Mouse (Mus musculus): ENCODE data around the gene Mcm8. TPM values are rescaled to one million over a fixed set of nuclear protein-coding genes. Genes with fewer than 3 reads are reported as not detected.

Mcm8 gene
- polyA plus RNA-seq (2012; rRNA removed), result 8.7 and 9.6 TPM in 2 replicates
- polyA plus RNA-seq (2014; fragmentation: Nextera tagmentation; extraction: Ambion mirVana), result 9.1 and 13.8 TPM in 2 replicates

GRCm38 (mm10) chr2:132815608-132816314 lies at the start of gene Mcm8, which contains the start of gene Trmt6:
Gene Mcm8, plus strand, starts transcription at chr2:132816141.
Gene Trmt6, minus strand, starts transcription at chr2:132816055.
- no peaks in the 10 kb centered on the region for H3K27me3 ChIP-seq (ENCODE audit: control insufficient read depth, insufficient read depth, low read length)
- H3K4me2 ChIP-seq (replicated peaks; ENCODE audit: low read depth, low read length, severe bottlenecking), result peak within 1 kb of the TSS; percentile 80
- peak; percentile 100 for ATAC-seq (ENCODE audit: low FRiP score, low read depth)
- no peak for TF ChIP-seq POLR2A (IDR thresholded peaks at IDR 0.05; ENCODE audit: borderline replicate concordance, extremely low read depth, insufficient read depth, insufficient read length)
- peaks cover 5% of the 10 kb centered on the region for H3K4me1 ChIP-seq (ENCODE audit: control insufficient read depth, insufficient read depth, low read length)
- peak within 1 kb of the TSS; percentile 64 for H3K27ac ChIP-seq (replicated peaks; ENCODE audit: low read depth, low read length)
- peaks cover 14% of the 10 kb centered on the region for H3K36me3 ChIP-seq (ENCODE audit: control insufficient read depth, insufficient read depth, low read length)
- peak within 1 kb of the TSS; percentile 77 for H3K4me3 ChIP-seq (replicated peaks; ENCODE audit: low read length)
- H3K9ac ChIP-seq (ENCODE audit: low read depth, low read length, severe bottlenecking), result peak within 1 kb of the TSS; percentile 79
- DNase-seq (ENCODE audit: low spot score), result peak; percentile 97
- H3K9me3 ChIP-seq (ENCODE audit: control insufficient read depth, low read length), result no peaks in the 10 kb centered on the region
- under 1% methylated on average over 53 of the region's 59 CpGs for WGBS

- 76% methylated on average over 1 of the region's 1 CpGs for WGBS
- no peak for ATAC-seq (ENCODE audit: low FRiP score, low read depth)
Measured at GRCm38 (mm10) chr2:132770822-132771221, 45.1 kb upstream of the Mcm8 start.

GRCm38 (mm10) chr2:132780978-132781377 lies 35.0 kb upstream of the Mcm8 start, which contains the start of gene Chgb:
Gene Chgb, plus strand, starts transcription at chr2:132781278.
- ATAC-seq (ENCODE audit: low FRiP score, low read depth) (no peak), DNase-seq (ENCODE audit: low spot score) (no peak)
- H3K9me3 ChIP-seq (ENCODE audit: control insufficient read depth, low read length), result no peaks in the 10 kb centered on the region
- no peak for TF ChIP-seq POLR2A (IDR thresholded peaks at IDR 0.05; ENCODE audit: borderline replicate concordance, extremely low read depth, insufficient read depth, insufficient read length)
- no peak within 1 kb of the TSS for H3K9ac ChIP-seq (ENCODE audit: low read depth, low read length, severe bottlenecking)
- H3K27ac ChIP-seq (replicated peaks; ENCODE audit: low read depth, low read length), result no peak within 1 kb of the TSS
- 15% methylated on average over 4 of the region's 4 CpGs for WGBS
- H3K36me3 ChIP-seq (ENCODE audit: control insufficient read depth, insufficient read depth, low read length), result no peaks in the 10 kb centered on the region
- H3K4me3 ChIP-seq (replicated peaks; ENCODE audit: low read length), result peak within 1 kb of the TSS; percentile 36
- H3K4me2 ChIP-seq (replicated peaks; ENCODE audit: low read depth, low read length, severe bottlenecking), result peak within 1 kb of the TSS; percentile 86
- 0 out of 2 replicates have a peak, but pooled peaks cover 4% of the 10 kb centered on the region for H3K4me1 ChIP-seq (ENCODE audit: control insufficient read depth, insufficient read depth, low read length)
- peaks cover 8% of the 10 kb centered on the region; the same call in 1 of the 2 replicates for H3K27me3 ChIP-seq (ENCODE audit: control insufficient read depth, insufficient read depth, low read length)

More at GRCm38 (mm10) chr2:132770822-132771221, 45.1 kb upstream of the Mcm8 start:
- Histone ChIP-seq H3K4me2 (replicated peaks; ENCODE audit: low read depth, low read length, severe bottlenecking) (no peak overlapping the region), H3K27ac (replicated peaks; ENCODE audit: low read depth, low read length) (no peak overlapping the region), H3K36me3 (ENCODE audit: control insufficient read depth, insufficient read depth, low read length) (no peaks in the 10 kb centered on the region), H3K4me1 (ENCODE audit: control insufficient read depth, insufficient read depth, low read length) (no peaks in the 10 kb centered on the region), H3K4me3 (replicated peaks; ENCODE audit: low read length) (no peak overlapping the region), H3K27me3 (ENCODE audit: control insufficient read depth, insufficient read depth, low read length) (no peaks in the 10 kb centered on the region), H3K9ac (ENCODE audit: low read depth, low read length, severe bottlenecking) (no peak overlapping the region), H3K9me3 (ENCODE audit: control insufficient read depth, low read length) (no peaks in the 10 kb centered on the region)
- TF ChIP-seq POLR2A (IDR thresholded peaks at IDR 0.05; ENCODE audit: borderline replicate concordance, extremely low read depth, insufficient read depth, insufficient read length), result no peak
- no peak for DNase-seq (ENCODE audit: low spot score)

- H3K4me1 ChIP-seq (ENCODE audit: control insufficient read depth, insufficient read depth, low read length), result 0 out of 2 replicates have a peak, but pooled peaks cover 4% of the 10 kb centered on the region
- no peak for TF ChIP-seq POLR2A (IDR thresholded peaks at IDR 0.05; ENCODE audit: borderline replicate concordance, extremely low read depth, insufficient read depth, insufficient read length)
- DNase-seq (ENCODE audit: low spot score) (peak; percentile 95), ATAC-seq (ENCODE audit: low FRiP score, low read depth) (peak; percentile 97)
- H3K27ac ChIP-seq (replicated peaks; ENCODE audit: low read depth, low read length), result no peak overlapping the region
- H3K9ac ChIP-seq (ENCODE audit: low read depth, low read length, severe bottlenecking), result no peak overlapping the region
- peak overlapping the region; percentile 36 for H3K4me3 ChIP-seq (replicated peaks; ENCODE audit: low read length)
- H3K36me3 ChIP-seq (ENCODE audit: control insufficient read depth, insufficient read depth, low read length), result no peaks in the 10 kb centered on the region
- no peaks in the 10 kb centered on the region for H3K9me3 ChIP-seq (ENCODE audit: control insufficient read depth, low read length)
- peaks cover 8% of the 10 kb centered on the region; the same call in 1 of the 2 replicates for H3K27me3 ChIP-seq (ENCODE audit: control insufficient read depth, insufficient read depth, low read length)
- peak overlapping the region; percentile 86 for H3K4me2 ChIP-seq (replicated peaks; ENCODE audit: low read depth, low read length, severe bottlenecking)
- under 1% methylated on average over 25 of the region's 41 CpGs for WGBS
Measured at GRCm38 (mm10) chr2:132781439-132782068, 34.4 kb upstream of the Mcm8 start.

- Histone ChIP-seq H3K9ac (ENCODE audit: low read depth, low read length, severe bottlenecking) (no peak overlapping the region), H3K36me3 (ENCODE audit: control insufficient read depth, insufficient read depth, low read length) (no peaks in the 10 kb centered on the region), H3K4me1 (ENCODE audit: control insufficient read depth, insufficient read depth, low read length) (0 out of 2 replicates have a peak, but pooled peaks cover 4% of the 10 kb centered on the region), H3K9me3 (ENCODE audit: control insufficient read depth, low read length) (no peaks in the 10 kb centered on the region), H3K27me3 (ENCODE audit: control insufficient read depth, insufficient read depth, low read length) (peaks cover 8% of the 10 kb centered on the region; the same call in 1 of the 2 replicates), H3K4me3 (replicated peaks; ENCODE audit: low read length) (no peak overlapping the region), H3K27ac (replicated peaks; ENCODE audit: low read depth, low read length) (no peak overlapping the region), H3K4me2 (replicated peaks; ENCODE audit: low read depth, low read length, severe bottlenecking) (no peak overlapping the region)
- 79% methylated on average over 6 of the region's 6 CpGs for WGBS
- ATAC-seq (ENCODE audit: low FRiP score, low read depth) (no peak), DNase-seq (ENCODE audit: low spot score) (no peak)
- TF ChIP-seq POLR2A (IDR thresholded peaks at IDR 0.05; ENCODE audit: borderline replicate concordance, extremely low read depth, insufficient read depth, insufficient read length), result no peak
Measured at GRCm38 (mm10) chr2:132784039-132784438, 31.9 kb upstream of the Mcm8 start.
